Mouse (Mus musculus): ENCODE measurements around the gene Osm. TPM values are rescaled to one million over a fixed set of nuclear protein-coding genes. Genes with fewer than 3 reads are reported as not detected.

Gene Osm
- total and polyA plus RNA-seq, 2 experiments from 2014 or later, result 0.05 to 0.13 TPM

DNA sequence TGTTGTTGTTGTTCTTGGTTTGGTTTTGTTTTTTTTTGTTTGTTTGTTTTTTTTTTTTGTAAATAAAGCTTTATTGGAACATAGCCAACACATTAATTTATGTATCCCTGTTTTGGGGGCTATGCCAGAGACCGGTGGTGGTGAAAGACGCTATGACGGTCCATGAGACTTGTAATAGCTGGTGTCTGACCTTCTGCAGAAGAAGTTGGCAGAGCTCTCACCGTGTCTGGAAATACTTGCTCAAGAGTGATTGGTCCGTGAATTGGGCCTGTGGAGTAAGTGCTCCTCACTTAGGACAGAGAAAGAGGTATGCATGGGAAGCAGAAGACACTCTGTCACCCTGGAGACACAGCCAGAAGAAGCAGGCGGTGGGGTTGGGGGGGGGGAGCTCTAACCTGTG is 45.6 kb downstream of the Osm start:
- Histone ChIP-seq H3K27me3 (ENCODE audit: insufficient read depth, low read length) (no peaks in the 10 kb centered on the region), H3K27ac (ENCODE audit: low read depth, low read length) (no peak overlapping the region), H3K9ac (no peak overlapping the region), H3K36me3 (ENCODE audit: insufficient read depth) (no peaks in the 10 kb centered on the region), H3K9me3 (ENCODE audit: low read length) (no peaks in the 10 kb centered on the region), H3K4me3 (ENCODE audit: low read depth, low read length) (no peak overlapping the region), H3K4me2 (ENCODE audit: low read depth) (no peak overlapping the region), H3K4me1 (ENCODE audit: insufficient read depth) (no peaks in the 10 kb centered on the region)
- DNase-seq (no peak), ATAC-seq (no peak)
- TF ChIP-seq CTCF (IDR thresholded peaks at IDR 0.05; ENCODE audit: low read depth), result no peak
- WGBS, result 84% methylated on average over 6 of the region's 6 CpGs

DNA sequence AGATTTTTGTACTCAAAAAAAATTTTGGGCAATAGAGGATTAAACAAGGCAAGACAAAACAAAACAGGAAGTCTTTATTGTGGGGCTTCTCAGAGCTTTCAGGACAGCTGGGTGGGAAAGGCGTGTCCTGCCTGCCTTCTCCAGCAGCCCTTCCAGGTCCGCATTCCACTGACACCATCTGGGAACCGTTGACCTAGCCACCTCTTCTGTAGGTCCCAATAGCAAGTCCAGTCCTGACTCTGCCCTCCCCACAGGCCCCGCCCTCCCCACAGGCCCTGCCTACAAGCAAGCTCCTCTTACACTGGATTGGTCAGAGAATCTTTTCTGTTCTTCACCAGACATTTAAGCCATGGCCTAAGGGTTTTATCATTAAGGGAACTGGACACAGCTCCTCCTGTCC is 47.4 kb downstream of the Osm start:
- Histone ChIP-seq H3K27ac (ENCODE audit: low read depth, low read length) (no peak overlapping the region), H3K27me3 (ENCODE audit: insufficient read depth, low read length) (no peaks in the 10 kb centered on the region), H3K4me2 (ENCODE audit: low read depth) (no peak overlapping the region), H3K36me3 (ENCODE audit: insufficient read depth) (no peaks in the 10 kb centered on the region), H3K4me3 (ENCODE audit: low read depth, low read length) (no peak overlapping the region), H3K4me1 (ENCODE audit: insufficient read depth) (no peaks in the 10 kb centered on the region), H3K9me3 (ENCODE audit: low read length) (no peaks in the 10 kb centered on the region), H3K9ac (no peak overlapping the region)
- 36% methylated on average over 4 of the region's 4 CpGs for WGBS
- DNase-seq (no peak), ATAC-seq (no peak)
- no peak for TF ChIP-seq CTCF (IDR thresholded peaks at IDR 0.05; ENCODE audit: low read depth)

DNA sequence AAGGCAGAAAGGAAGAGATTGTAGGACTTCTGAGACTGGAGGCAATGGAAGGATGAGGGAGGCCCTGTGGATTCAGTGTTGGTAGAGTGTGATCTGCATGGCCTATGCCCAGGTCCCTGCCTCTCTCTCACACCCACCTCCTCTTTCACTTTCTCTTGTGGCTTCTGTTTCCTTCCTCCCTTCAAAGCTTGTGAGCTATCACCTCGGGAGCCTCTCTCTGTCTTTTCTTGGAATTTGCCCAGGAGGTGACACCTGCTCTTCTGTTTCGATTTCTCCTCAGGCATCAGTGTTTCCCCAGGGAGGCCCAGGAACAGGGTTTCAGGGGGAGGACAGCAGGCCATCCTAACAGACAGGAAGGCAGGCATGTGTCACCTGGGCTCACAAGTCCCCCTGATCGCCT is 53.1 kb downstream of the Osm start:
- ATAC-seq, result no peak
- Histone ChIP-seq H3K4me3 (ENCODE audit: low read depth, low read length) (no peak overlapping the region), H3K36me3 (ENCODE audit: insufficient read depth) (no peaks in the 10 kb centered on the region), H3K9ac (no peak overlapping the region), H3K9me3 (ENCODE audit: low read length) (no peaks in the 10 kb centered on the region), H3K4me2 (ENCODE audit: low read depth) (no peak overlapping the region), H3K27me3 (ENCODE audit: insufficient read depth, low read length) (no peaks in the 10 kb centered on the region), H3K4me1 (ENCODE audit: insufficient read depth) (no peaks in the 10 kb centered on the region), H3K27ac (ENCODE audit: low read depth, low read length) (no peak overlapping the region)
- DNase-seq, result no peak
- WGBS, result 63% methylated on average over 3 of the region's 3 CpGs
- TF ChIP-seq CTCF (IDR thresholded peaks at IDR 0.05; ENCODE audit: low read depth), result no peak

Other genes starting within 250 kb of the Osm start
- not detected in 2 replicates for gene Sec14l4, start 205.0 kb upstream of the Osm start, total RNA-seq (2014; rRNA removed)
- not detected in 2 replicates for gene Sec14l4, start 205.0 kb upstream of the Osm start, polyA plus RNA-seq (2015; fragmentation: Nextera tagmentation; extraction: Ambion mirVana)
- gene Sec14l3, start 171.6 kb upstream of the Osm start, total RNA-seq (2014; rRNA removed), result 3.6 and 4.7 TPM in 2 replicates
- 2.1 and 3.8 TPM in 2 replicates for gene Sec14l3, start 171.6 kb upstream of the Osm start, polyA plus RNA-seq (2015; fragmentation: Nextera tagmentation; extraction: Ambion mirVana)
- gene Mtfp1, start 141.0 kb upstream of the Osm start, total RNA-seq (2014; rRNA removed), result 10.1 and 11.8 TPM in 2 replicates
- gene Mtfp1, start 141.0 kb upstream of the Osm start, polyA plus RNA-seq (2015; fragmentation: Nextera tagmentation; extraction: Ambion mirVana), result 12.4 and 14.2 TPM in 2 replicates
- gene Sec14l2, start 113.0 kb upstream of the Osm start, total RNA-seq (2014; rRNA removed), result 4.4 and 5.8 TPM in 2 replicates
- 2.9 and 3.4 TPM in 2 replicates for gene Sec14l2, start 113.0 kb upstream of the Osm start, polyA plus RNA-seq (2015; fragmentation: Nextera tagmentation; extraction: Ambion mirVana)
- 73.9 and 90.1 TPM in 2 replicates for gene Rnf215, start 101.2 kb upstream of the Osm start, total RNA-seq (2014; rRNA removed)
- 37.4 and 45.4 TPM in 2 replicates for gene Rnf215, start 101.2 kb upstream of the Osm start, polyA plus RNA-seq (2015; fragmentation: Nextera tagmentation; extraction: Ambion mirVana)
- 13.9 and 25.0 TPM in 2 replicates for gene Ccdc157, start 76.1 kb upstream of the Osm start, total RNA-seq (2014; rRNA removed)
- 5.2 and 7.8 TPM in 2 replicates for gene Ccdc157, start 76.1 kb upstream of the Osm start, polyA plus RNA-seq (2015; fragmentation: Nextera tagmentation; extraction: Ambion mirVana)
- 46.7 and 54.4 TPM in 2 replicates for gene Sf3a1, start 76.1 kb upstream of the Osm start, total RNA-seq (2014; rRNA removed)
- 30.6 and 34.6 TPM in 2 replicates for gene Sf3a1, start 76.1 kb upstream of the Osm start, polyA plus RNA-seq (2015; fragmentation: Nextera tagmentation; extraction: Ambion mirVana)
- gene Tbc1d10a, start 49.6 kb upstream of the Osm start, total RNA-seq (2014; rRNA removed), result 41.9 and 42.0 TPM in 2 replicates
- gene Tbc1d10a, start 49.6 kb upstream of the Osm start, polyA plus RNA-seq (2015; fragmentation: Nextera tagmentation; extraction: Ambion mirVana), result 33.1 and 37.6 TPM in 2 replicates
- gene Castor1, start 18.2 kb upstream of the Osm start, total RNA-seq (2014; rRNA removed), result 5.0 and 6.9 TPM in 2 replicates
- gene Castor1, start 18.2 kb upstream of the Osm start, polyA plus RNA-seq (2015; fragmentation: Nextera tagmentation; extraction: Ambion mirVana), result 4.2 and 4.9 TPM in 2 replicates
- gene Lif, start 21.1 kb downstream of the Osm start, total RNA-seq (2014; rRNA removed), result 0.08 and 0.43 TPM in 2 replicates
- 0.05 and 0.22 TPM in 2 replicates for gene Lif, start 21.1 kb downstream of the Osm start, polyA plus RNA-seq (2015; fragmentation: Nextera tagmentation; extraction: Ambion mirVana)
- not detected in 2 replicates for gene Hormad2, start 204.7 kb downstream of the Osm start, total RNA-seq (2014; rRNA removed)
- 0.09 TPM in 1 of 2 replicates, not detected in the other for gene Hormad2, start 204.7 kb downstream of the Osm start, polyA plus RNA-seq (2015; fragmentation: Nextera tagmentation; extraction: Ambion mirVana)